32 mouse cellular contexts compared by ENCODE assay signal in the genomic region with DNA sequence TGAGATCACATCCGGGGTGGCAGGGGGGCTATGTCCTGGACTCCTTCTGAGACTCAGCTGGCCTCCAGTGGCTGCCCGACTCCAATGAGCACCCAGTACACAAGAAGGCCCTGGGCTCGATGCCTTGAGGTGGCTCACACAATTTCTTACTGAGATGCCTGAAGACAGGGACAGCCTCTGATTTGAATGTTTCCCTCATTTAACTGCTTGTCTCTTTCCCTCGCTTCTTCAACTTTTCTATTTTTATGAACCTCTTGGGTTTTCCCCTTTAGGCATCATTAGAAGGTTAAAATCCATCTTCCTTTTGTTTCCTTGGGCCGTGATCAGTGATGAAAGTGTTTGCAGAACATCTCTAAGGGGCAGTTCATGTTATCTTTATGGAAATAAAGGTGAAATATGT.
"Had no signal": no experiment of that assay in that cellular context is flagged by ENCODE, and none has a peak within 500 bp of the region (broad histone marks: within the 10 kb centered on the region; RNA-seq: fewer than 3 reads in every experiment).

No protein-coding gene starts in this region.

- H3K27me3 ChIP-seq: limb, embryonic 12.5 days; limb, embryonic 13.5 days; limb, embryonic 15.5 days; liver, embryonic 12.5 days; liver, embryonic 13.5 days; liver, embryonic 15.5 days; lung, embryonic 15.5 days; megakaryocyte, embryonic 14.5 days; midbrain, embryonic 12.5 days; midbrain, embryonic 13.5 days; midbrain, embryonic 15.5 days had no signal

- DNase-seq: left cerebral cortex, postnatal 4 days; liver; liver, embryonic 13.5 days; liver, postnatal 0 days; lung, adult 18-20 months; lung, adult 2 months; lung, embryonic 14.5 days; lung, postnatal 10 days; lung, postnatal 14 days; lung, postnatal 36 days; lung, postnatal 4 days; midbrain, embryonic 14.5 days had no signal

- ATAC-seq: liver, embryonic 12.5 days; liver, postnatal 0 days; lung, postnatal 0 days; midbrain, embryonic 13.5 days; midbrain, embryonic 15.5 days; midbrain, embryonic 16.5 days had no signal

- H3K4me2 ChIP-seq: limb, embryonic 12.5 days; limb, embryonic 13.5 days; limb, embryonic 15.5 days; liver, embryonic 11.5 days; liver, embryonic 12.5 days; liver, embryonic 13.5 days; liver, embryonic 15.5 days; lung, embryonic 14.5 days; lung, embryonic 15.5 days; midbrain, embryonic 11.5 days; midbrain, embryonic 12.5 days; midbrain, embryonic 13.5 days; midbrain, embryonic 15.5 days had no signal

- H3K4me3 ChIP-seq: left cerebral cortex, adult 2 months; limb, embryonic 10.5 days; limb, embryonic 12.5 days; limb, embryonic 13.5 days; limb, embryonic 15.5 days; liver, embryonic 12.5 days; liver, embryonic 13.5 days; liver, embryonic 15.5 days; lung, embryonic 15.5 days; megakaryocyte, embryonic 14.5 days; midbrain, embryonic 10.5 days; midbrain, embryonic 12.5 days; midbrain, embryonic 13.5 days; midbrain, embryonic 15.5 days; myocyte had no signal

- H3K9me3 ChIP-seq: limb, embryonic 10.5 days; limb, embryonic 15.5 days; liver, embryonic 13.5 days; liver, embryonic 15.5 days; lung, embryonic 15.5 days; midbrain, embryonic 10.5 days; midbrain, embryonic 12.5 days; midbrain, embryonic 13.5 days; midbrain, embryonic 15.5 days had no signal

- H3K9ac ChIP-seq: limb, embryonic 12.5 days; limb, embryonic 13.5 days; limb, embryonic 15.5 days; liver, embryonic 12.5 days; liver, embryonic 13.5 days; liver, embryonic 14.5 days; liver, embryonic 15.5 days; liver, postnatal 0 days; lung, embryonic 14.5 days; lung, embryonic 15.5 days; midbrain, embryonic 12.5 days; midbrain, embryonic 13.5 days; midbrain, embryonic 15.5 days had no signal

- H3K27ac ChIP-seq: left cerebral cortex, adult 2 months; limb, embryonic 10.5 days; limb, embryonic 12.5 days; limb, embryonic 13.5 days; limb, embryonic 15.5 days; liver, embryonic 12.5 days; liver, embryonic 13.5 days; liver, embryonic 14.5 days; liver, embryonic 15.5 days; lung, embryonic 15.5 days; macrophage; midbrain, embryonic 10.5 days; midbrain, embryonic 12.5 days; midbrain, embryonic 13.5 days; midbrain, embryonic 15.5 days had no signal

- H3K4me1 ChIP-seq: limb, embryonic 12.5 days; limb, embryonic 13.5 days; limb, embryonic 15.5 days; liver, embryonic 12.5 days; liver, embryonic 13.5 days; liver, embryonic 15.5 days; lung, embryonic 15.5 days; megakaryocyte, embryonic 14.5 days had no signal

- H3K36me3 ChIP-seq: limb, embryonic 10.5 days; limb, embryonic 12.5 days; limb, embryonic 13.5 days; limb, embryonic 15.5 days; liver, embryonic 12.5 days; liver, embryonic 13.5 days; liver, embryonic 15.5 days; lung, embryonic 15.5 days; midbrain, embryonic 10.5 days; midbrain, embryonic 12.5 days; midbrain, embryonic 13.5 days; midbrain, embryonic 15.5 days had no signal
